Mouse (Mus musculus): ENCODE results near the gene A530084C06Rik. TPM values are rescaled to one million over a fixed set of nuclear protein-coding genes. Genes with fewer than 3 reads are reported as not detected.

Gene A530084C06Rik
- polyA plus RNA-seq, 1 experiment from 2014 or later, result not detected

- no peak overlapping the region for H3K4me2 ChIP-seq (replicated peaks; ENCODE audit: low read depth, low read length)
- H3K4me1 ChIP-seq (ENCODE audit: insufficient read depth, low read depth, low read length), result peaks cover 4% of the 10 kb centered on the region; the same call in 1 of the 2 replicates
- DNase-seq (ENCODE audit: low spot score) (no peak), ATAC-seq (no peak)
- no peak overlapping the region for H3K9ac ChIP-seq (replicated peaks; ENCODE audit: low read depth)
- no peaks in the 10 kb centered on the region for H3K9me3 ChIP-seq (ENCODE audit: low read length)
- no peaks in the 10 kb centered on the region for H3K36me3 ChIP-seq (ENCODE audit: insufficient read depth, low read length)
- 17% methylated on average over 6 of the region's 6 CpGs for WGBS
- H3K27me3 ChIP-seq (replicated peaks; ENCODE audit: insufficient read depth, low read length), result no peaks in the 10 kb centered on the region
- TF ChIP-seq CTCF (IDR thresholded peaks at IDR 0.05) (no peak), EP300 (IDR thresholded peaks at IDR 0.05) (no peak)
- no peak overlapping the region for H3K4me3 ChIP-seq (ENCODE audit: low read depth, low read length)
- no peak overlapping the region for H3K27ac ChIP-seq (ENCODE audit: low read length)
Measured at GRCm38 (mm10) chr13:31577576-31577975, 18.4 kb upstream of the A530084C06Rik start.

- 79% methylated on average over 4 of the region's 4 CpGs for WGBS
- no peak for ATAC-seq
- H3K4me2 ChIP-seq (replicated peaks; ENCODE audit: low read depth, low read length), result no peak overlapping the region
Measured at GRCm38 (mm10) chr13:31576696-31577095, 17.6 kb upstream of the A530084C06Rik start.

GRCm38 (mm10) chr13:31574627-31575026 lies 15.5 kb upstream of the A530084C06Rik start:
- Histone ChIP-seq H3K9me3 (ENCODE audit: low read length) (no peaks in the 10 kb centered on the region), H3K27me3 (replicated peaks; ENCODE audit: insufficient read depth, low read length) (no peaks in the 10 kb centered on the region), H3K4me3 (ENCODE audit: low read depth, low read length) (no peak overlapping the region), H3K4me1 (ENCODE audit: insufficient read depth, low read depth, low read length) (peaks cover 4% of the 10 kb centered on the region; the same call in 1 of the 2 replicates), H3K4me2 (replicated peaks; ENCODE audit: low read depth, low read length) (no peak overlapping the region), H3K27ac (ENCODE audit: low read length) (no peak overlapping the region), H3K36me3 (ENCODE audit: insufficient read depth, low read length) (no peaks in the 10 kb centered on the region), H3K9ac (replicated peaks; ENCODE audit: low read depth) (no peak overlapping the region)
- TF ChIP-seq EP300 (IDR thresholded peaks at IDR 0.05), result no peak
- 77% methylated on average over 3 of the region's 3 CpGs for WGBS
- ATAC-seq, result no peak
- DNase-seq (ENCODE audit: low spot score), result no peak

More at GRCm38 (mm10) chr13:31576696-31577095, 17.6 kb upstream of the A530084C06Rik start:
- H3K9ac ChIP-seq (replicated peaks; ENCODE audit: low read depth), result no peak overlapping the region
- no peak overlapping the region for H3K27ac ChIP-seq (ENCODE audit: low read length)
- TF ChIP-seq CTCF (IDR thresholded peaks at IDR 0.05), result no peak
- TF ChIP-seq EP300 (IDR thresholded peaks at IDR 0.05), result no peak
- DNase-seq (ENCODE audit: low spot score), result no peak
- no peaks in the 10 kb centered on the region for H3K36me3 ChIP-seq (ENCODE audit: insufficient read depth, low read length)
- no peaks in the 10 kb centered on the region for H3K9me3 ChIP-seq (ENCODE audit: low read length)
- no peaks in the 10 kb centered on the region for H3K27me3 ChIP-seq (replicated peaks; ENCODE audit: insufficient read depth, low read length)
- H3K4me3 ChIP-seq (ENCODE audit: low read depth, low read length), result no peak overlapping the region
- H3K4me1 ChIP-seq (ENCODE audit: insufficient read depth, low read depth, low read length), result peaks cover 4% of the 10 kb centered on the region; the same call in 1 of the 2 replicates

- Histone ChIP-seq H3K4me2 (replicated peaks; ENCODE audit: low read depth, low read length) (no peak overlapping the region), H3K27me3 (replicated peaks; ENCODE audit: insufficient read depth, low read length) (no peaks in the 10 kb centered on the region), H3K27ac (ENCODE audit: low read length) (no peak overlapping the region), H3K4me3 (ENCODE audit: low read depth, low read length) (no peak overlapping the region), H3K36me3 (ENCODE audit: insufficient read depth, low read length) (no peaks in the 10 kb centered on the region), H3K9ac (replicated peaks; ENCODE audit: low read depth) (no peak overlapping the region), H3K4me1 (ENCODE audit: insufficient read depth, low read depth, low read length) (peaks cover 4% of the 10 kb centered on the region; the same call in 1 of the 2 replicates), H3K9me3 (ENCODE audit: low read length) (no peaks in the 10 kb centered on the region)
- no peak for ATAC-seq
- no peak for DNase-seq (ENCODE audit: low spot score)
- no peak for TF ChIP-seq CTCF (IDR thresholded peaks at IDR 0.05)
- TF ChIP-seq EP300 (IDR thresholded peaks at IDR 0.05), result no peak
- WGBS, result 76% methylated on average over 10 of the region's 10 CpGs
Measured at GRCm38 (mm10) chr13:31572806-31573508, 13.8 kb upstream of the A530084C06Rik start.

GRCm38 (mm10) chr13:31567617-31568294 lies 8.6 kb upstream of the A530084C06Rik start:
- H3K4me1 ChIP-seq (ENCODE audit: insufficient read depth, low read depth, low read length), result no peaks in the 10 kb centered on the region
- H3K9me3 ChIP-seq (ENCODE audit: low read length), result no peaks in the 10 kb centered on the region
- H3K9ac ChIP-seq (replicated peaks; ENCODE audit: low read depth), result no peak overlapping the region
- DNase-seq (ENCODE audit: low spot score) (peak; percentile 35), ATAC-seq (0 out of 2 replicates have a peak, but pooled peaks have one; percentile 21)
- H3K27ac ChIP-seq (ENCODE audit: low read length), result no peak overlapping the region
- 0 out of 2 replicates have a peak, but pooled peaks cover 3% of the 10 kb centered on the region for H3K27me3 ChIP-seq (replicated peaks; ENCODE audit: insufficient read depth, low read length)
- TF ChIP-seq EP300 (IDR thresholded peaks at IDR 0.05) (no peak), CTCF (IDR thresholded peaks at IDR 0.05) (no peak)
- no peaks in the 10 kb centered on the region for H3K36me3 ChIP-seq (ENCODE audit: insufficient read depth, low read length)
- H3K4me2 ChIP-seq (replicated peaks; ENCODE audit: low read depth, low read length), result no peak overlapping the region
- no peak overlapping the region for H3K4me3 ChIP-seq (ENCODE audit: low read depth, low read length)
- WGBS, result 72% methylated on average over 6 of the region's 6 CpGs

- Histone ChIP-seq H3K27me3 (replicated peaks; ENCODE audit: insufficient read depth, low read length) (0 out of 2 replicates have a peak, but pooled peaks cover 3% of the 10 kb centered on the region), H3K9ac (replicated peaks; ENCODE audit: low read depth) (no peak overlapping the region), H3K36me3 (ENCODE audit: insufficient read depth, low read length) (no peaks in the 10 kb centered on the region), H3K4me2 (replicated peaks; ENCODE audit: low read depth, low read length) (no peak overlapping the region), H3K9me3 (ENCODE audit: low read length) (no peaks in the 10 kb centered on the region), H3K4me1 (ENCODE audit: insufficient read depth, low read depth, low read length) (no peaks in the 10 kb centered on the region), H3K4me3 (ENCODE audit: low read depth, low read length) (no peak overlapping the region), H3K27ac (ENCODE audit: low read length) (no peak overlapping the region)
- WGBS, result 63% methylated on average over 8 of the region's 8 CpGs
- DNase-seq (ENCODE audit: low spot score) (no peak), ATAC-seq (no peak)
- TF ChIP-seq CTCF (IDR thresholded peaks at IDR 0.05) (no peak), EP300 (IDR thresholded peaks at IDR 0.05) (no peak)
Measured at GRCm38 (mm10) chr13:31567099-31567498, 8.0 kb upstream of the A530084C06Rik start.

Data from lung, postnatal 0 days (tissue).